Mouse (Mus musculus) lung, adult 2 months (tissue): Measurements from ENCODE around the gene Cdh26.

Source experiments
- CTCF ChIP-seq: fragments of 200-500 bp; IDR thresholded peaks from 2 replicates; pipeline ENCODE4 v1.5.1; 2011; ENCODE audit warnings: mild to moderate bottlenecking, low read length, control low read depth; ENCODE audit not compliant: insufficient read depth
- POLR2A ChIP-seq: fragments of 200-500 bp; IDR thresholded peaks from 2 replicates; pipeline ENCODE4 v1.6.1; 2011; ENCODE audit warnings: low read depth, mild to moderate bottlenecking, control low read depth, low read length, borderline replicate concordance; ENCODE audit errors: extremely low read depth

DNA sequence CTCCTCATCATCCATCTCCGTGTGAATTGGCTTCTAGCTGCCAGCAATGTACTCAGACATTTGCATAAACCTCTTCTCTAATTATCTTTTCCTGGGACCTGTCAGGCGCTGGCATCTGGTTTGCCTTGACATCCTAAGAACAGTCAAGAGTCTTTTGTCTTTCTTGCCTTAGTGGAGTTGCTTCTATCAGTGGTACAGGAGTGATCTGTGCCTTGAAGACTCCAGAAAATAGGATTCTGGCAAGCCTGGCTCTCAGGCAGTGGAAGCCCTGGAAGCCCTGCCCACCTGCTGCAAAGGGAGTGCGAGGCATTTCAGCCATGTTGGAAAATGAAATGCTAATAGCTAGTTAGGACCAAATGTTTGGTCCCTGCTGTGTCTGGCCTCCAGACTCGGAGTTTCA is 92.0 kb downstream of the Cdh26 start:
- no peak for TF ChIP-seq CTCF
- TF ChIP-seq POLR2A = no peak
